Mouse (Mus musculus): ENCODE data around the gene Vps53.

DNA sequence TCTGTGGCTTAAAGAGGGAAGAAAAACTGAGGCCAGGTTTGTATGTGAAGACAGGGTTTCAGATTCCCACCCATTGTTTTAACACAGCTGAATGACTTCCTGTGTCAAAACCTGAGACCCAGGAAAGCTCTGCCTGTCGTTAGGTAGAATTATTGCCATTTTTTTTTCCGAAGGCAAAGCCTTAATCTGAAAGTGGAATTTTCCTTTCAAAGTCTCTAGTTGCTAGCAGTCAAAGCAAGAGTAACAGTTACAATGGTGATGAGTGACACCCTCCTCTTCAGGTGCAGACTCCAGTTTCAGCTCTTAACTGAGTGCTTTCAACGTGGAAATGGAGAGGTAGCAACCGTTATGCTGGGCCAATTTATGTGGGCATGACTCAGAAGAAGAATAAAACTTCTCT is 28.5 kb downstream of the Vps53 start:
- TF ChIP-seq POLR2A (IDR thresholded peaks at IDR 0.05; ENCODE audit: extremely low read depth, insufficient read depth, low read length) (no peak), CTCF (IDR thresholded peaks at IDR 0.05; ENCODE audit: low read depth, low read length) (no peak)
